Mouse (Mus musculus): ENCODE data around the gene Slc25a26. TPM values are rescaled to one million over a fixed set of nuclear protein-coding genes. Genes with fewer than 3 reads are reported as not detected.

Gene Slc25a26
- polyA plus RNA-seq, 1 experiment, result 21.2 TPM

DNA sequence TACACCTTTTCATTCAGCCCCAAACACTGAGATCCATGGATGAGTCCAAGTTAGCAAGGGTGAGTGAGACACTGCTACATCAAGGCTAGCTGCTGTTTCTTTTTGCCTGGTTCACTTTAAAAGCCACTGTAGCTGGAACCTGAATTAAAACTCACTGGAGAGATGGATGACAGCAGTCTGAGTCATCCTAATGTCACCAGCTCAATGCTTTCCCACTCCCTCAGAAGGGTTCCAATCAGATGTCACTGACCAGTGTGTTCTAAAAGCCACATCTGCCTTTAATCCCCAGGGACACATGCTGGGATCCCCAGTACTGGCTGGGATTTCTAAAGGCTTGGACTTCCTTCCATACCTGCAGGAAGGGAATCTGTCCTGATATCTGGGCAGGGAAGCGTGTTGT, 141.9 kb downstream of the Slc25a26 start:
- Histone ChIP-seq H3K4me3 (ENCODE audit: insufficient read depth, low read length) (no peak overlapping the region), H3K27ac (ENCODE audit: insufficient read depth, low read length) (no peak overlapping the region), H3K4me1 (ENCODE audit: control insufficient read depth, insufficient read depth, low read length) (peaks cover 4% of the 10 kb centered on the region; the same call in 1 of the 2 replicates)
- no peak for TF ChIP-seq POLR2A (IDR thresholded peaks at IDR 0.05; ENCODE audit: extremely low read depth, insufficient read depth, low read length)
- no peak for TF ChIP-seq CTCF (IDR thresholded peaks at IDR 0.05; ENCODE audit: extremely low read depth, insufficient read depth, low read length)

DNA sequence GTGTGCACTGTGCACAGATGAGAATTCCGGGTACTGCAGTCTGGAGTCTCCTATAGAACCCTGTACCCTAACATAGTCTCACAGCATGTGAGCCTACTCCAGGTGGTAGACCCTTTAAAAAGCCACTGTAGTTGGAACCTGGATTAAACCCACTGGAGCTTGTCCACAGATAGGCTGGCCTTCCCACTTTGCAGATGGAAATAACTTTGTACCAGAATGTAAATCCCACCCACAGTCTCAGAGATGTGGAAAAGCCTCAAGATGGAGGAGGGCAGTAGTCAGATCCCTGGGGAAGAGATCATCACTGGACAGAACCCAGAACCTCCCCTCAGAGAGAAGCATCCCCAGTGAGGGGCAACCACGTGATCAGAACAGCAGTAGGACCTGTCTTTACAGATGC, 143.9 kb downstream of the Slc25a26 start:
- no peak overlapping the region for H3K27ac ChIP-seq (ENCODE audit: insufficient read depth, low read length)
- no peak for TF ChIP-seq POLR2A (IDR thresholded peaks at IDR 0.05; ENCODE audit: extremely low read depth, insufficient read depth, low read length)
- no peak for TF ChIP-seq CTCF (IDR thresholded peaks at IDR 0.05; ENCODE audit: extremely low read depth, insufficient read depth, low read length)

DNA sequence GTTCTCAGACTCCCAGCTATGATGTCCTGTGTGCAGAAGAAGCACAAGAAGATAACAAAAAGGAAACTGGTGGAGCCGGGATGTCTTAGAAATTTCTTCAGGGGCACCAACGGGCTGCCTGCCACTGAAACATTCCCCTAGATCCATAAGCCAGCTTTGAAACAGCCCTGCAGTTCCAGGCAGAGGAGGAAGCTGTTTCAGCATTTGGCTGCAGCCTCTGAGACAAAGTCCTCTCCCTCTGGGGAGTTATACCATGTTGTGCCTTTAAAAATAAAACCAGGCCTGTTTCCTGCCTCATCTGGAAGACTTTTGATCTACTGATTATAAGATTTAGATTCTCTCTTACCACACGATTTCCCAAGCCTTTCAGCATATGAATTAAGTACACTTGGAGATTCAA, 144.5 kb downstream of the Slc25a26 start:
- Histone ChIP-seq H3K27ac (ENCODE audit: insufficient read depth, low read length) (no peak overlapping the region), H3K4me1 (ENCODE audit: control insufficient read depth, insufficient read depth, low read length) (peaks cover 12% of the 10 kb centered on the region), H3K4me3 (ENCODE audit: insufficient read depth, low read length) (no peak overlapping the region)
- no peak for TF ChIP-seq POLR2A (IDR thresholded peaks at IDR 0.05; ENCODE audit: extremely low read depth, insufficient read depth, low read length)
- no peak for TF ChIP-seq CTCF (IDR thresholded peaks at IDR 0.05; ENCODE audit: extremely low read depth, insufficient read depth, low read length)

More for the DNA sequence above, 143.9 kb downstream of the Slc25a26 start:
- Histone ChIP-seq H3K4me1 (ENCODE audit: control insufficient read depth, insufficient read depth, low read length) (peaks cover 12% of the 10 kb centered on the region), H3K4me3 (ENCODE audit: insufficient read depth, low read length) (no peak overlapping the region)

DNA sequence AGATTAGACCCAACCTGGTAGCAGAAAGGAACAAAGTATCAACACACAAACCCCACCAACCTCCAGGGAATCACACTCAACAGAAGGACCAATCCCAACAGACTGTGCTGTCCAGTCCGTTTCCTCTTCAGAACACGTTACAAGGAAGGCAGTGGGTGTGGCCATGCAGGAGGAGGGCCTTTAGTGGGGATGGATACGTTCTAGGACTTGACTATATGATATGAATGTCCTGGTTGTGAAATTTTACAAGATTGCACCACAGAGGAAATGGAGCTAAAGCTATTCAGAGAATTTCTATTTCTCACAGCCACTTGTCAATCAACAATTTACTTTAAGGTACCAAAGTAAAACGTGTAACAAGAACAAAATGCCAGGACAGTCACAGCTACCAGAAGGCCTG, 145.6 kb downstream of the Slc25a26 start:
- no peak overlapping the region for H3K4me3 ChIP-seq (ENCODE audit: insufficient read depth, low read length)
- peaks cover 9% of the 10 kb centered on the region for H3K4me1 ChIP-seq (ENCODE audit: control insufficient read depth, insufficient read depth, low read length)
- no peak overlapping the region for H3K27ac ChIP-seq (ENCODE audit: insufficient read depth, low read length)
- no peak for TF ChIP-seq POLR2A (IDR thresholded peaks at IDR 0.05; ENCODE audit: extremely low read depth, insufficient read depth, low read length)
- no peak for TF ChIP-seq CTCF (IDR thresholded peaks at IDR 0.05; ENCODE audit: extremely low read depth, insufficient read depth, low read length)

DNA sequence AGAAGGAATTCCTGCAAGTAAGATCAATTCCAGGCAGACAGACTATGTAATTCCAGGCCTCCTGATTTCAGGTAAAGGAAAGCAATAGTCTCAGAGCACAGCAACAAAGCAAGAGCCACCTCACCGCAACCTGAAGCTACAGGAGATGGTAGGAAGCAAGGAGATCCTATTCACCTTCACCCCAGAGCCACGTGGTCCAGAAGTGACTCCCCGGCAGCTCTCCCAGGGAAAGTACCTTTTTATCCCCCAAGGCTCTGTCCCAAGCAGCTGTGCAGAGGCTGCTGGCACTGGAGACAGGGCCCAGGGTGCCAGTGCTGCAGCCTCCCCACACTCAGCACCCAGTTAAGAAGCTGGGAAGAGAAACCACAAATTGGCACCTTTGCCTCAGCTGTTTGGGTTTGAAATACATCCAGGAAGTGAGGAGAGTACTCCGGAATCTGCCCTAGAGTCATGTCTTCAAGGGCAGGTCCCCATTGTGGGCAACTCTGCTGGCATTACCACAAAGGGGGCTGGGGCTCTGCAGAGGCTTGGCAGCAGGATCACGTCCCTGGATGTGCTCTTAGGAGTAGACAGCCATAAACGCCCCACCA, 146.2 kb downstream of the Slc25a26 start:
- Histone ChIP-seq H3K4me3 (ENCODE audit: insufficient read depth, low read length) (no peak overlapping the region), H3K27ac (ENCODE audit: insufficient read depth, low read length) (no peak overlapping the region; the same call in 1 of the 2 replicates), H3K4me1 (ENCODE audit: control insufficient read depth, insufficient read depth, low read length) (peaks cover 9% of the 10 kb centered on the region)
- TF ChIP-seq CTCF (IDR thresholded peaks at IDR 0.05; ENCODE audit: extremely low read depth, insufficient read depth, low read length) (no peak), POLR2A (IDR thresholded peaks at IDR 0.05; ENCODE audit: extremely low read depth, insufficient read depth, low read length) (no peak)

DNA sequence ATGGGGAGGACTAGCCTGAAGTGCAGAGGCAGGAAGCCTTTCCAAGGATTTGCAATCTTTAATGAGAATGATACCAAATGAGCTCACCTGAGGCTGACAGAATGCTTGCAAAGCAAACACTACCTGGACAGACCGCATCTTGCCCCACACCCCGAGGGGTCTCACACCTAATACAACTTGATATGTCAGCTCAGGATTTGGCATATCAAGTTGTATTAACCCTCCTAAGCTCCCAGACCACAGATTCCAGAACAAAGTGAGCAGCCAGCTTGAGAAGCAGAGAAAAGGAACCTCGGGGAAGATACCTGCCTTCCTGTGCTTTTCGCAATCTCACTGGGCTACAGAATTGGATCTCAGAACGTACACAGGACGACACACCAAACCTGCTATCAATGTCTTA, 146.8 kb downstream of the Slc25a26 start:
- Histone ChIP-seq H3K4me3 (ENCODE audit: insufficient read depth, low read length) (no peak overlapping the region), H3K4me1 (ENCODE audit: control insufficient read depth, insufficient read depth, low read length) (peaks cover 9% of the 10 kb centered on the region), H3K27ac (ENCODE audit: insufficient read depth, low read length) (no peak overlapping the region)
- TF ChIP-seq CTCF (IDR thresholded peaks at IDR 0.05; ENCODE audit: extremely low read depth, insufficient read depth, low read length) (no peak), POLR2A (IDR thresholded peaks at IDR 0.05; ENCODE audit: extremely low read depth, insufficient read depth, low read length) (no peak)

DNA sequence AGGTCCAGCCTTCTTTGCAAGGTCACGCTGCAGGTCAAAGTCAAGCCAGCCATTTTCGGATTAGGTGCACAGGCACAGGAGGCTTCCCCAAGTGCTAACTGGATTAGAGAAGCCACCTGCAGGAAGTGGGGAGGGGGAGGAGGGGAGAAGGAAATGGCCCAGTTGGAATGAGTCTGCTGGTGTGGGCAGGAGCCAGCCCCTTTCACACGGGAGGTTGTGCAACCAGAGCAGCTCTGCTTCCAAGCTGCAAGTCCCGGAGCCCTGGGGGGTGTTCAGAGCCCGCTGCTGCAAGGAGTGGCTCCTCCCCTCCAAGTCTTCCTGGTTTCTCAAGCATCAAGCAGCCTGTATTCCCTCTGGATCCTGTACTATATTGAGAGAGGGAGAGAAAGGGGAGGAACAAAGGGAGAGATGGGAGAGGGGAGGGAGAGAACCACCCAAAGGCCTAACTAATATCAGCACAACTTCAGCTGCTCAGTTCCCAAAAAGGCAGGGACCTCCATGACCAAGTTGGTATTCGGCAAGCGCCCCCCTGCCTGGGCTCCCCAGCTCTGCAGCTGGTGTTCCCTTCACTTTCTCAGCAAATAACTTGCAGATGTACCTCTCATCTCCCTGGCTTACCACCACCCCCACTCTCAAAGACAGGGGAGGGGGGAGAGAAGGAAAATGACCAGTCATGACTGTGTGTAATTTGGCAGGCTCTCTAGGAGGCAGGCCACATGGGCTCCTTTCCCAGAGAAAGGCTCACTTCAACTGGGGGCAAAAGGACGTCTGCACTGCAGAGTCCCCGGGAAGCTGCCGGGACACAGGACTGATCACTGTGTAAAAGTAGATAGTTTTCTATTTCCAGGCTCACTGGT, 147.7 kb downstream of the Slc25a26 start:
- TF ChIP-seq CTCF (IDR thresholded peaks at IDR 0.05; ENCODE audit: extremely low read depth, insufficient read depth, low read length) (no peak), POLR2A (IDR thresholded peaks at IDR 0.05; ENCODE audit: extremely low read depth, insufficient read depth, low read length) (no peak)
- H3K4me1 ChIP-seq (ENCODE audit: control insufficient read depth, insufficient read depth, low read length), result peaks cover 9% of the 10 kb centered on the region
- no peak overlapping the region for H3K4me3 ChIP-seq (ENCODE audit: insufficient read depth, low read length)
- H3K27ac ChIP-seq (ENCODE audit: insufficient read depth, low read length), result peak overlapping the region; percentile 57; the same call in 1 of the 2 replicates

DNA sequence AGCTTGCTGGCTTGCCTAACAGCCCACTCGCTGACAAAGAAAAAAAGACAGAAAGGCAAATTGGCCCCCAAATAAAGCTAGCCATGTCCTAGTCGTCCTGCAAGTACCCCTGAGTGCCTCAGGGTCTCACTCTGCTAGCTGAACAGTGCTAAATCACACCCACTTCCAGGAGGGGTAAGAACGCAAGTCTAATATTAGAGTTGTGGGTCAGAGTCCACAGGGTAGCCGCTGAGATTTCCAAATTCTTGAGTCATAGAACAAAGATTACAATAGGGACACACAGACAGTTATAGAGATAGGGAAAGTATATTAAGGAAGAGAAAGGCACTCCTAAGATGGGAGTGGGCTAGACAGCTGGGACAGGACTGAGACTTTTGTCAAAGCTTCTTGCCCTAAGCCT, 148.4 kb downstream of the Slc25a26 start:
- Histone ChIP-seq H3K4me3 (ENCODE audit: insufficient read depth, low read length) (no peak overlapping the region), H3K27ac (ENCODE audit: insufficient read depth, low read length) (0 out of 2 replicates have a peak overlapping the region, but pooled peaks have one; percentile 14), H3K4me1 (ENCODE audit: control insufficient read depth, insufficient read depth, low read length) (peaks cover 9% of the 10 kb centered on the region)
- no peak for TF ChIP-seq POLR2A (IDR thresholded peaks at IDR 0.05; ENCODE audit: extremely low read depth, insufficient read depth, low read length)
- TF ChIP-seq CTCF (IDR thresholded peaks at IDR 0.05; ENCODE audit: extremely low read depth, insufficient read depth, low read length), result no peak

DNA sequence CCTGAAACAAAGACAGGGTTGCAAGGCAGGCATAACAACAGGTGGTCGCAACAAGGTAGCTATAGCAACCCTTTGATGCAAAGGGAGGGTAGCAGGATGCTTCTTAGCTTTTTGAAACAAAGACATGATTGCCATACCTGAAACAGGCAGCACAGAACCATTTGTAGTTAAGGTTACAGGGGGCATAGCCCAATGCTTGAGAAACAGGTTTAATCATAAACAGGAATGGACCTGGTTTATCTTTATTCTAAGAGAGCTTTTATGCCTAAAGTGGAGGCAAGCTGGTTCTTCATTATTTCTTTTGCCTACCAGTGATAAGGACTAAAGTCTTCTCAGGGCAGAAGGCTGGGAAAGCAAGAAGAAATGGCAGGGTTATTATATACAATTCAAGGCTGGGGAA, 149.5 kb downstream of the Slc25a26 start:
- Histone ChIP-seq H3K4me1 (ENCODE audit: control insufficient read depth, insufficient read depth, low read length) (peaks cover 9% of the 10 kb centered on the region), H3K27ac (ENCODE audit: insufficient read depth, low read length) (no peak overlapping the region)

DNA sequence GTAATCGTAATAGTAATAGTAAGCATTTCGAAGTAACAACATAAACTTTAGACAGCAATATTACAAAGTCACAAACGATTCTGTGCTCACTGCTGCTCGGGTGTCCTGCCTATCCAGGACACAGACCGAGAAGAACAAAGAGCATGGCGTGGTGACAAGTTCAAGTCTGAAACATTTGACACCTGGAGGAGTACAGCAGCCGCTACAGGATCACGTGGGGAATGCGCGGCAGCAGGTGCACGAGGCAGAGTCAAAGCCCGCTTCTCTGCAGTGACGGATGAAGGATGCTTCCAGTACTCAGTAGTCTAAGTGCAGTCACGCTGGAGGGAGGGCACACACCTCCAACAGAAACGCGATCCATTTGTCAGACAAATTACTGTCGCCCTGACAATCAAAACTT, 151.4 kb downstream of the Slc25a26 start:
- TF ChIP-seq POLR2A (IDR thresholded peaks at IDR 0.05; ENCODE audit: extremely low read depth, insufficient read depth, low read length) (no peak), CTCF (IDR thresholded peaks at IDR 0.05; ENCODE audit: extremely low read depth, insufficient read depth, low read length) (no peak)
- Histone ChIP-seq H3K4me1 (ENCODE audit: control insufficient read depth, insufficient read depth, low read length) (peaks cover 9% of the 10 kb centered on the region), H3K27ac (ENCODE audit: insufficient read depth, low read length) (no peak overlapping the region), H3K4me3 (ENCODE audit: insufficient read depth, low read length) (no peak overlapping the region)

More for the DNA sequence above, 149.5 kb downstream of the Slc25a26 start:
- TF ChIP-seq CTCF (IDR thresholded peaks at IDR 0.05; ENCODE audit: extremely low read depth, insufficient read depth, low read length) (no peak), POLR2A (IDR thresholded peaks at IDR 0.05; ENCODE audit: extremely low read depth, insufficient read depth, low read length) (no peak)
- H3K4me3 ChIP-seq (ENCODE audit: insufficient read depth, low read length), result no peak overlapping the region

Data from cortical plate, adult 2 months (tissue).